Mouse (Mus musculus) spleen, adult 18-20 months (tissue): Measurements from ENCODE around the gene Icam4.

Source experiments
- DNase-seq, 2 experiments: peaks; one replicate each; pipeline ENCODE4 v3.0.0; 2022; ENCODE audit warnings: mixed read lengths in 2 of 2

The Icam4 gene

DNA sequence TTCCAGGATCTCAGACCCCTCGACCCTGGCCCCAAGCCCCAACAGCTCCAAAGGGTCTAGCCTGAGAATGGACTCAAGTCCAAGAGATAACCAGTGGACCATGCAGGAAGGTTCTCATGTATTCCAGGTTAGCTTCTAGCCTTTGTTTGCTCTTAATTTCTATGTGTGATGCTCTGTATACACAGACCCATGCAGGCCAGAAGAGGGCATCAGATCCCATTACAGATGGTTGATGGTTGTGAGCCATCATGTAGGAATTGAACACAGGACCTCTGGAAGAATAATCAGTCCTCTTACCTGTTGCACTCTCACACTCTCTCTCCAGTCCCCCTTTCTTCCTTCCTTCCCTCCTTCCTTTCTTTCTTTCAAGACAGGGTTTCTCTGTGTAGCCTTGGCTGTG, 16.8 kb upstream of the Icam4 start:
- DNase-seq, result no peak

DNA sequence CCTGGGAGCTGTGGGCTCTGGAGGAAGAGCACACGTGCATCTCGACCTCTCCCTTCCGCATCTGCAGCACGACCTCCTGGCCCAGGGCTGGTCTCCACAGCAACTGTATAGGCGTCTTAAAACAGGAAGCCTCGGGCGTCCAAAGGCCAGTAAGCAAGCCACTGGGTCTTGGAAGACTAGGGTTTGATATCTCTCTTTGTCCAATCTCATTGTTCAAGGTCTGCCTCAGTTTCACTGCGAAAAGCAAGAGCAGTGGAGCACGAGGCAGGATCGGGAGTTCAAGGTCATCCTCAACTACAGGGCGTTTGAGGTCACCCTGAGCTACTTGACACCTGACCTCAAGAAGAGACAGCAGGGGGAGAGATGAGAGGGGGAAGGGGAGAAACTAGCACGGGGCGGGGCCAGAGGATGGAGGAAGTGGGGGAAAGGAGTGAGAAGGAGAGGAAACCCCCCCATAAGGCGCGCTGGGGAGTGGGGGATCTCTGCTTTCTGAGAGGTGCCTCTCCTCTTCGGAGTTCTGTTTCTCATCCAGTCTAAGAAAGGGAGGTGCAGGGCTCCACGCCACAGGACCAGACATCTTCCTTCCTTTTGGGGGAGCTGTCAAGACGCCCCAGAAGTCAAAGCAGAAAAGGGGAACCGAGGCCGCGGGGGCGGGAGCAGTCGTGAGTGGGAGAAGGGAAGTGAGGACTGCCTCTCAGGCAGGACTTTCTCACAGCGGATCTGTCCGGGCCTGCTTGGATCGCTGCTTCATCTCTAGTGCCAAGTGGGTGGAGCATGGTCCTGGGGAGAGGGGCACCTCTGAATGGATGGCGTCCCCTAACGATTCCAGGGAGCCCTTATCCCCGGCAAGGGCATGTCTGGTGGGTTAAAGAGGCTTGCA, 14.2 kb upstream of the Icam4 start:
- peak; percentile 80 to 85 for DNase-seq

DNA sequence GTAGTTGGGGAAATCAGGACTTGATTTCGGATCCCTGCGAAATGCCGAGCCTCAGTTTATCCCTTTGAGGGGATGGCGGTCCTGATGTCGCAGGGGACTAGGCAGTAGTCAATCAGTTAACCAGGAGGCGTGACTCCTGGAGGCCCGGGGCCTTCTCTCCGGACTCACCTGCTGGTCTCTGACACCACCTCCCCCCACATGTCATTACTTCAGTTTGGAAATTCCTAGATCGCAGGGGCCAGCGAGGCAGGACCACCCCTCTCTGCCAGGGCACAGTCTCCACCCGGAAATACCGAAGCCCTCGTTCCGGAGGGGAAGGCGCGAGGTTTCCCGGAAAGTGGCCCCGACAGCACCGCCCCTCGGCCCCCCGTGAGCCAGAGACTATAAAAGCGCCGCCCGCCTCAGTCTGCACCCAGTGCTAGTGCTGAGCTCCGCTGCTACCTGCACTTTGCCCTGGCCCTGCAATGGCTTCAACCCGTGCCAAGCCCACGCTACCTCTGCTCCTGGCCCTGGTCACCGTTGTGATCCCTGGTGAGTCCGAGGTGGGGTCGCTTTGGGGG, 13.5 kb upstream of the Icam4 start, which contains the start of gene Icam1:
Gene Icam1 (plus strand): TSS at position 415 of the 560 bp plus-strand sequence.
- peak; percentile 83 to 88 for DNase-seq

DNA sequence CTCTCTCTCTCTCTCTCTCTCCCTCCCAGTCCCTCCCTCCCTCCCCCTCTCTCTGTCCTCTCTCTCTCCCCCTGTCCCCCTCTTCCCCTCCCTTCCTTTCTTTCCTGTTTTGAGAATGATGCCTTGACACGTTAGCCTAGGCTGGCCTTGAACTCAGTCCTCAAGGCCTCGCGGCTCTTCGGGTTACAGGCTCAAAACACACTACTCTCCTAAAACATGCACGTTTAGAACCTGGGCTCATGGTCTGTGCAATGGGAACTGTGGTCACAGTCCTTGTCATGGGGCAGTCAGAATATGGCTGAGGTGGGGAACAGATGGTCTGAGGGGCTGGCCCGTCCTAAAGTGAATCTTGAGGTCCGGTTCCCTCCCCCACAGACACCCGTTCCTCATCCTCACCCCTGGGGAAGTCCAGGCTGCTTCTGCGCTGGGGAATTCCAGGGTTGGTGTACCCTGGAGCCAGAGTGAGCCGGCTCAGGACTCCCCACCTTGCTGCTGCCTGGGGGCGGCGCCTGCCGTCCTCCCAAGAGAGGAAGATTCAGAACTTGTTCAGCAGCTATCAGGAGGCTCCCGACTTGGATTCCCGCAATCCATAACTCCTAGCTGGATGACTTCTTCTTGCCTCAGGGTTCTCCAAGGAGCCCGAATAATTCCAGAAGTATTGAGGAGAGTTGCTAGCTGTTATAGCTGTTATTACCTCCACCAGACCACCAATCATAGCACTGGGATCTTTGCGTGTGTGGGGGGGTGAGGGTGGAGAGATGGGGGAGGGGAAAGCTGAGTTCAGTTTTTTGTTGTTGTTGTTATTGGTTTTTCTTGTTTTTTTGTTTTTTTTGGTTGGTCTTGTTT, 12.6 kb upstream of the Icam4 start:
- DNase-seq, result peak; percentile 37 to 47

DNA sequence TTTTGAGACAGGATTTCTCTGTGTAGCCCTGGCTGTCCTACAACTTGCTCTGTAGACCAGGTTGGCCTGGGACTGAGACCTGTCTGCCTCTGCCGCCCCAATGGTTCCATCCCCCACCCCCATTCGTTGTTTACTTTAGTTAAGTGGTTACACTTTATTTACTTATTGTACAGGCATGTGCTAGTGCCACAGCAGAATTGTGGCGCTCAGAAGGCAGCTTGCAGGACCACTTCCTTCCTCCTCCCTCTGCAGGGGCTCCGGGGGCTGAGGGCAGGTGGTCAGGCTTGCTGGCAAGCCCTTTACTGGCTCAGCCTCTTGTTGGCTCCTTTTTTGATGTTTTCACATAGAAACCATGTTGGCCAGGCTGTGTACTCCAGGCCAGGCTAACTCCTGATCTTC, 12.0 kb upstream of the Icam4 start:
- DNase-seq, result peak in 1 of 2 experiments; percentile 35

DNA sequence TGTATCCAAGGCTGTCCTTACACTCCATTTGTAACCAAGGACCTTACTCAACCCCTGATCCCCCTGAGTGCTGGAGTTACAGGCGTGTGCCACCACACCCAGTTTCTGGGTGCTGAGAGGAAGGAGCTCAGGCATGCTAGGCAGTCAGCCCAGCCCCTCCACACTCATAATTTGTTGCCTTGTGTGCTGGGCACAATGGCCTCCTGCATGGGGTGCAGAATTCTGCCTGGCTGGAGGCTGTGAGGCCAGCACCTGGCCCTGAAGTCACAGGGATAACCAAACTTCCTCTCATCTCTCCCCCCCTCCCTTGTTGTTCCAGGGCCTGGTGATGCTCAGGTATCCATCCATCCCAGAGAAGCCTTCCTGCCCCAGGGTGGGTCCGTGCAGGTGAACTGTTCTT, 10.6 kb upstream of the Icam4 start:
- DNase-seq, result no peak

DNA sequence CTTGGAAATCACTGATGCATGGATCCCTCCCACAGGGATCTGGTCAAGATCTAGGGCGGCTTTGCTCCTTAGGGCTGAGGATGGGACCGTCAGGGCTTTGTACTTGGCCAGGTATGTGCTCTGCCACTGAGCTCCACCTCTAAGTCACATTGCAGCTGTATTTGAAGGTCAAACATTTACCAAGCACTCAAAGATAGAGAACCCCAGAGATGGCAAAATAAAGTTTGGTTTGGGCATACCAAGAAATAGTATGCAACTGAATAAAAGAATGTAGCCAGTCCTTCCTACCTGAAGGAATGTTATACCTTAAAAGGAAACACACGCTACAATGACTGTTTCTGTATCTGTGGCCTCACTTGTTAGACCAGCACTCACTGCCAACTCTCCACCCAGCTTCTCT, 7.8 kb upstream of the Icam4 start:
- DNase-seq, result no peak

DNA sequence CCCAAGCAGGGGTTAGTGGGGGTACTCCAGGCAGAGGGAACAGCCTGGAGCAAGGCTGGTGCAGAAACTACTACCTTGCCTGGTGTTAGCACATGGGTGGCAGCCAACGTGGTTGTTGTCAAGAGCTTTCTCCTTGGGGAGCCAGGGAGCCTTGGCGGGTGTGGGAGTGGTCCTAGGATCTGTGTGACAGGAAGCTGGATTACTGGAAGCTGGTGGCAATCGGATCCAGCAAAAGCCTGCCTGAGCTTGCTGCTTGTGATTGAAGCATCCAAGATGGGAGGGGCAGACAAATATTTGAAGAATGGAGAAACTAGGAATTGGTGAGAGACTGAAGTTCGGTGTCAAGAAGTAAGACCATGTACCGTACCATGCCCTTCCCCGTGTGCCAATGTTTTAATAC, 6.9 kb upstream of the Icam4 start:
- DNase-seq, result no peak

DNA sequence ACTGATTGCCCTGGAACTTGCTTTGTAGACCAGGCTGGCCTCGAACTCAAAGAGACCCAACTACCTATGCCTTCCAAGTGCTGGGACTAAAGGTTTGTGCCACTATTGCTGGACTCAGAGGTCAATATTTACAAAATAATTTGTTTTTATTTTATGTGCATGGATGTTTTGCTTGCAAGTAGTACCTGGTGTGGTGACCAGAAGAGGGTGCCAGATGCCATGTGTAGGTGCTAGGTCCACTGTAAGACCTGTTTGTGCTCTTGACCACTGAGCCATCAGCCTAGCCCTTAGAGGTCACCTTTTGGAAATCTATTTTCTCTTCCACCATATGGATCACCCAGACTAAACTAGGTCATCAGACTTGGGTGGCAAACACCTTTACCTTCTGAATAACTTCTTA, 6.4 kb upstream of the Icam4 start:
- DNase-seq, result no peak

DNA sequence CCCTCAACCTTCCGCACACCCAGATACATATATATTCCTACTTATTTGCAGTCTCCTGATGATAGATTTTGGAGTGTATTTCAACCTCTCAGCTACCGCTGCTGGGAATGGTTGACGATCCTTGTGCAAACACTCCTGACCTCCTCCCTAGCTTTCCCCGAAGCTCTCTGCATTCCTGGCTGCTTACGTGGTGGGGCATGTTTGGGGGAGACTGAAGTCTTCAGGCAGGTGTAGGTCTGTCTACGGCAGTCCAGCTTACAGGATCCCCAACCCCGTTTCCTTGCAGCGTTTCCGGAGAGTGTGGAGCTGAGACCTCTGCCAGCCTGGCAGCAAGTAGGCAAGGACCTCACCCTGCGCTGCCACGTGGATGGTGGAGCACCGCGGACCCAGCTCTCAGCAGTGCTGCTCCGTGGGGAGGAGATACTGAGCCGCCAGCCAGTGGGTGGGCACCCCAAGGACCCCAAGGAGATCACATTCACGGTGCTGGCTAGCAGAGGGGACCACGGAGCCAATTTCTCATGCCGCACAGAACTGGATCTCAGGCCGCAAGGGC, 3.8 kb upstream of the Icam4 start:
- DNase-seq, result no peak

DNA sequence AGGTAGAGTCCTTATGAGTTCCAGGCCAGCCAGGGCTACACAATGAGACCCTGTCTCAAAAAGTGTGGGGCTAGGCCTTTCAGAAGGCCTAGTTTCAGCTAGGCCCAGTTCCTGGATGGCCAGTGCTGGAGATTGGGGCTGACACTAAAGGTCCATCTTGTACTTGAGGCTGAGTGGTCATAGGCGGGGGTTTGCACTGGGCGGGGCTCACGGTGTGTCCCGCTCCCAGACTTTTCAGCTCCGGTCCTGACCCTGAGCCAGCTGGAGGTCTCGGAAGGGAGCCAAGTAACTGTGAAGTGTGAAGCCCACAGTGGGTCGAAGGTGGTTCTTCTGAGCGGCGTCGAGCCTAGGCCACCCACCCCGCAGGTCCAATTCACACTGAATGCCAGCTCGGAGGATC, 2.3 kb upstream of the Icam4 start:
- no peak for DNase-seq

DNA sequence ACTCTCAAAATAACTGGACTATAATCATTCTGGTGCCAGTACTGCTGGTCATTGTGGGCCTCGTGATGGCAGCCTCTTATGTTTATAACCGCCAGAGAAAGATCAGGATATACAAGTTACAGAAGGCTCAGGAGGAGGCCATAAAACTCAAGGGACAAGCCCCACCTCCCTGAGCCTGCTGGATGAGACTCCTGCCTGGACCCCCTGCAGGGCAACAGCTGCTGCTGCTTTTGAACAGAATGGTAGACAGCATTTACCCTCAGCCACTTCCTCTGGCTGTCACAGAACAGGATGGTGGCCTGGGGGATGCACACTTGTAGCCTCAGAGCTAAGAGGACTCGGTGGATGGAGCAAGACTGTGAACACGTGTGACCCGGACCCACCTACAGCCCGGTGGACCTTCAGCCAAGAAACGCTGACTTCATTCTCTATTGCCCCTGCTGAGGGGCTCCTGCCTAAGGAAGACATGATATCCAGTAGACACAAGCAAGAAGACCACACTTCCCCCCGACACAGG, 1.3 kb upstream of the Icam4 start:
- DNase-seq, result no peak

DNA sequence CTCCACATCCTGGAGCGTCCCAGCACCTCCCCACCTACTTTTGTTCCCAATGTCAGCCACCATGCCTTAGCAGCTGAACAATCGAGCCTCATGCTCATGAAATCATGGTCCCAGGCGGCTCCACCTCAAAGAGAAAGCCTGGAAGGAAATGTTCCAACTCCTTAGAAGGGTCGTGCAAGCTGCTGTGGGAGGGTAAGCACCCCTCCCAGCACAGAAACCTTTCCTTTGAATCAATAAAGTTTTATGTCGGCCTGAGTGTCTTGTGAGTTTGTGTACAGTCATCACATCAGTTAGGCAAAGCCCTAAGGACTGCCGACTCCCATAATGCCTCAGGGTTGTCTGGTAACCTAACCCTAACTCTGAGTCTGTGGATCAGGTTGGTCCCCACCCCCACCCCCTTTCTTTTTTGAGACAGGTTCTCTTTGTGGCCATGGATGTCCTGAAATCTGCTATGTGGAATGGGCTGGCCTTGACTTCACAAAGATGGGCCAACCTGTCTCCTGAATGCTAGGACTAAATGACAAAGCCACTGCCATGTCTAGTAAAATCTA, 538 bp upstream of the Icam4 start:
- DNase-seq, result no peak

DNA sequence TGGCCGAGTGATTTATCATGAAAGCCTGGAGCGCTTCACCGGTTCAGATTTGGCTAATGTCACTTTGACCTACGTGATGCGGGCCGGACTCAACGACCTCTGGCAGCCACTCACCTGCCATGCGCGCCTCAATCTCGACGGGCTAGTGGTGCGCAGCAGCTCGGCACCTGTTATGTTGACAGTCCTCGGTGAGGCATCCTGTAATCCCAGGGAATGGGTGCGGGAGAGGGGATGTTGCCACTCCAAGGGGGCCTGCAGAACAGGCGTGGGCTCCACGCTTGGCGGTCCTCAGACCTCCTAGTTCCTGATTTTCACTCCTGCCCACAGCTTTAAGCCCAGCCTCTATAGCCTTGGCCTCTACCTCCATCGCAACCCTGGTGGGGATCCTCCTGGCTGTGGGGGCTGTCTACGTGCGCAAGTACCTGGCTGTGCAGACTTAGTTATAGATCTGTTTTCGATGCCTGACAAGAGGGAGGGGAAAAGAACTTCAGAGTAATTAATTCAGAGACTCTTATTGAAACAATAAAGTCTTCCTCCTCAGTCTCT, 955 bp downstream of the Icam4 start:
- peak in 1 of 2 experiments; percentile 38 for DNase-seq

DNA sequence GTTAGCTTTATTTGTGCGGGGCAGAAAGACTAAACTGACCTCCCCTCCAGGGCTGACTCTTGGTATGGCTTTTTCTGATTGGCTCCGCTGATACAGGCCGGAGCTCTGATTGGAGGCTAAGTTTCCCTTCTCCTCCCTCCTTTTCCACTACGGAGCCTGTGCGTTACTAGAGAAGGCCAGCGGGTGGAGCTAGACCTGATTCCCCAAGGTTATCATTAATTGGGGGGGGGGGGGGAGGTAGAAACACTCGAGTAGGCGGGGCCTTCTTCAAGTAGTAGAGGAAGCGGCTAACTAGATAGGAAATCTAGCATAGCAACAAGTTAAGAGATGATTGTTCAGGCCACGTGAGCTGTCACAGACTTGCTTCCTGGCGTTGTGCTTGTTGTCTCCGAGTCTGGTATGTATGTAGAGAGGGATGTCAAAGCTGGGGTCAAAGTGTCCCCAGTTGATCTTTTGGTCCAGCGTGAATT, 1.6 kb downstream of the Icam4 start:
- peak; percentile 86 to 87 for DNase-seq

DNA sequence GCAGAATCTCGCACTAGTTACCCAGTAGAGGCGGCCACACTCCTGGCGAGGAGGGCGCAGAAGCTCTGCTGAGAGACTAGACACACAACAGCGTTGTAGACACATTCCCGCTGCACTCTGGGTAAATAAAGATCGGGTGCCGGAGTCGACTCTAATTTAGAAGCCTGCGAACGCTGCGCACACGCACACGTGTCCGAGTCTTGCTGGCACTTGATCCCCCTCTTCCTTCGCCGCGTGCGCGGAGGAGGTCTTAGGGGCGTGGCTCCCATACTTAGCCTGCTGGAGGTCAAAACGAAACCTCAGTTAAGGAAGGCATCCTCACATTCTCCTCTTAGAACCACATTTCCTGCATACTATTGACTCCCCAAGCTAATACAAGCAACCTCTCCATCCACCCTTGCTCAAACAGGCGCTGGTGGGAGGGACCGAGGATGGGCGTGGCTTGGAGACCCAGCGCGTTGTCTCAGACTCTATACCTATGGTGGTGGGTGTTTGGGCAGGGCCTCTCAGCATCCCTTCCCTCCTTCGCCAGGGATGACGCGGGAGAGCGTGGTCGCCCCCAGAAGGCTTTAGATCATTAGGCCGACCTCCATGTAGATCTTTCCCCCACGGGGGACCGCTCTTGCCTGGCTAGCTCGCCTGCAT, 2.2 kb downstream of the Icam4 start:
- DNase-seq, result peak; percentile 55 to 68

DNA sequence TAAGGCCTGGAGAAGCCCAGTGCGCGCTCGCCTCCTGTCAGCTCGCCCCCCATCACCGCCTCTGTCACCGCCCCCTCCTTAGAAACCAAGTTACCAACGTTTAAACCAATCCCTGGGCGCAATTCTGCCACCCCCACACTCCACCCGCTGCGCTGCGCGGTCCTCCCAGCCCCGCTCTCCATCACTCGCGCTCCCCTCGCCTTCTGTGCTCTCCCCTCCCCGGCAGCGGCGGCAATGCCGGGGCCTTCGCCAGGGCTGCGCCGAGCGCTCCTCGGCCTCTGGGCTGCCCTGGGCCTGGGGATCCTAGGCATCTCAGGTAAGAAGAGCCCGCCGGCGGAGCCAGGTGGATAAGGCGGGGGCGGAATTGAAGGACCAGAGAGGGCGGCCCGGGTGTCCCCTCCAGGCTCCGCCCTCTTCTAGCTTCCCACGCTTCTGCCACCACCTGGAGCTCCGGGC, 2.8 kb downstream of the Icam4 start, which contains the start of gene Icam5:
Gene Icam5 (plus strand): TSS at position 178 of the 456 bp plus-strand sequence.
- peak; percentile 34 to 36 for DNase-seq

DNA sequence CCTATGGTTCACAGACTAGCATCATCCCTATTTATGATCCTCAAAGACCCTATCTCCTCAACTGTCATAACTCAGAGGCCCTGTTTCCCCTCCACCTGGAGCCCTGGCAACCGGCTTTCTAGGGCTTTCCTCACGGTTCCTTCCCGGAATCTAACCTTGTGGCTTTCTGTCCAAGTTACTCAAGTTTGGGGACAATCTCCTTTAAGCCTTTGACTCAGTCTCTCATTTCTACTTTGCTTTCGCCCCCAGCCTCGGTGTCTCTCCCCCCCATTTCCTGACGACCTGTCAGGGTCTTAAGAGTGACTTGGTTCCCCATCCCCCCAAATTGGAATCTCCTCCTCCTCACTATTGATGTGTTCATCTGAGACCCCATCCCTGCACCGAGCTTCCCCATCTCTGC, 3.3 kb downstream of the Icam4 start:
- DNase-seq, result no peak

DNA sequence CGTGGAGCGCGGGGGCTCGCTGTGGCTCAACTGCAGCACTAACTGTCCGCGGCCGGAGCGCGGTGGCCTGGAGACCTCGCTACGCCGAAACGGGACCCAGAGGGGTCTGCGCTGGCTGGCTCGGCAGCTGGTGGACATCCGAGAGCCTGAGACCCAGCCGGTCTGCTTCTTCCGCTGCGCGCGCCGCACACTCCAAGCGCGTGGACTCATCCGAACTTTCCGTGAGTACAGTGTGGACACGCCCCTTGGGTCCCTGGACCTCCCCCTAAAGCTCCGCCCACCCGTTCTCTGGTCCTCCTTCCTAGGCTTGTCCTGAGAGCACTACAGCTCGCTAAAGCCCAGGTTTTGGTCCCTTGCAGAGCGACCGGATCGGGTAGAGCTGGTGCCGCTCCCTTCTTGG, 4.0 kb downstream of the Icam4 start:
- DNase-seq, result peak; percentile 77 to 89

DNA sequence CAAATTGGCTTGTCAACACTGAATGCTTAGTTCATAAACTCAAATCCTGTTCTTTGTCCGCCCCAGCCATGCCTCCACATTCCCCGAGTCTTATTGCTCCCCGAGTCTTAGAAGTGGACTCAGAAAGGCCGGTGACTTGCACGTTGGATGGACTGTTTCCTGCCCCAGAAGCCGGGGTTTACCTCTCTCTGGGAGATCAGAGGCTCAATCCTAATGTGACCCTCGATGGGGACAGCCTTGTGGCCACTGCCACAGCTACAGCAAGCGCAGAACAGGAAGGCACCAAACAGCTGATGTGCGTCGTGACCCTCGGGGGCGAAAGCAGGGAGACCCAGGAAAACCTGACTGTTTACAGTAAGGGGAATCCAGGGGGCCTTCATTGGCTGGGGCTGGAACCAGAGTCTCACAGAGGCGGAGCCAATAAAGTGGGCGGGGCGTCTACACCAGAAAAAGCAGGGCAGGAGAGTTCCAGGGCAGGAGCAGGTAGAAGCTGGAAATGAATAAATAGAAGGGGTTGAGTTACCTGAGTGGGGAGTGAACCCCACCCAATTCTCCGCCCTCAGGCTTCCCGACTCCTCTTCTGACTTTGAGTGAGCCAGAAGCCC, 5.4 kb downstream of the Icam4 start:
- DNase-seq, result no peak

DNA sequence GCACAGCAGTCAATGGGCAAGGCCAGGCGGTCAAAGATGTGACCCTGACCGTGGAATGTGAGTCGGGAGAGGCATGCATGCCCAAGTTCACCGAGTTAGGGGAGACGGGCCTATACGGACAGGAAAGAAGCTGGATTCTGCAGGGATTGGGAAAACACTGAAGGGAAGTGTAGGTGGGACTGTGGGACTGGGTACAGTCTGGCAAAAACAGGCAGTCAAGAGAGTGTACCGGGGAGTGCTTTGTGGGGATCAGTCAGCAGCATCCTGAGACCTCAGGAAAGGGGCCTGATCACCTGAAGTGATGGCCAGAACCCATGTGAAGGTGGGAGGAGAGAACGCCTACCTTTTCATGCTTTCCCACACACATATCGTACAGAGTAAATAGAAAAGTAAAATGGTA, 6.4 kb downstream of the Icam4 start:
- no peak for DNase-seq
